Mouse (Mus musculus): ENCODE data around the gene Mylk. TPM values are rescaled to one million over a fixed set of nuclear protein-coding genes. Genes with fewer than 3 reads are reported as not detected.

Gene Mylk
- polyA plus RNA-seq, 1 experiment from 2014 or later = 5.5 TPM

DNA sequence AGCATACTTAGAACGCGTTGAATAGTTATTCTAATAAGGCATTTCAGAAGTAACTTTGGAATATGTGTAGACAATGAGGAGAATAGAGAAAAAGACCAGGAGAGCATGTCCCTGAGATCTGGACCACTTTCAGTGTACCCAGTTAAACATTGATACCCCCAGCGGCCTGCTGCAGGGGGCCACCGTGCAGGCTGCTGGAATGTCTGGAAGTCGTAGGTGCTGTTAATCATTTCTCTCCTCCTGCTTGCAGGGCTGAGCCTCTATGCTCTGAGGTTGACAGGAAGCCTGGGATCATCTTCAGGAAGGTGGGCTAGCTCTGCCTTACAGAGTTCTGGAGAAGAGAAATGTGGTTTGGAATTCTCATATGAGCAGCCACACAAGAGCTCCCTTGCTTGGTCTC, 112.6 kb downstream of the Mylk start:
- no peak overlapping the region for H3K27ac ChIP-seq
- 94% methylated on average over 5 of the region's 5 CpGs for WGBS
- H3K4me1 ChIP-seq = no peaks in the 10 kb centered on the region; the same call in 1 of the 2 replicates
- ATAC-seq (ENCODE audit: low FRiP score) = no peak
- H3K9me3 ChIP-seq = no peaks in the 10 kb centered on the region
- H3K4me3 ChIP-seq (replicated peaks) = no peak overlapping the region
- no peak overlapping the region for H3K9ac ChIP-seq
- no peak overlapping the region for H3K4me2 ChIP-seq
- H3K27me3 ChIP-seq = no peaks in the 10 kb centered on the region
- H3K36me3 ChIP-seq (replicated peaks) = no peaks in the 10 kb centered on the region

DNA sequence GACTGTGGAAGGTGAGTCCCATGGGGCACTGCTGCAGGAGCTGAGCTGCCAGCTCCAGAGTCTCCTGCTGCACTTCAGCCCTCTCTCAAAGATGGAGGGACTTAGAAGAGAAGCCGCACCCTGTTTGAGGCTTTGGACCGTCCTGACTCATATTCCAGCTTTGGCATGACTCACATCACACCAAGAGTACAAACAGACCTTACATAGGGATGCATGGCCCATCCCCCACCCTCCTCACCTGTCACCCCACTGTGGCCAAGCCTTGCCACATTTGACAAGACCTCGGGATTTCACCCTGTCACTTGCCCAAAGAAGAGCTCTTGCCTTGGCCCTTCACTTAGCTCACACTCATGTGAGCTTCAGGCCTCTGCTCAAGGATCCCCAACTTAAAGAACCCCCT, 115.8 kb downstream of the Mylk start:
- H3K9ac ChIP-seq = no peak overlapping the region
- H3K27me3 ChIP-seq = no peaks in the 10 kb centered on the region
- H3K9me3 ChIP-seq = no peaks in the 10 kb centered on the region
- no peak overlapping the region for H3K4me3 ChIP-seq (replicated peaks)
- H3K36me3 ChIP-seq (replicated peaks) = no peaks in the 10 kb centered on the region
- no peak overlapping the region for H3K4me2 ChIP-seq
- no peak for ATAC-seq (ENCODE audit: low FRiP score)
- no peak overlapping the region for H3K27ac ChIP-seq
- no peaks in the 10 kb centered on the region for H3K4me1 ChIP-seq
- WGBS = 94% methylated on average over 3 of the region's 3 CpGs

DNA sequence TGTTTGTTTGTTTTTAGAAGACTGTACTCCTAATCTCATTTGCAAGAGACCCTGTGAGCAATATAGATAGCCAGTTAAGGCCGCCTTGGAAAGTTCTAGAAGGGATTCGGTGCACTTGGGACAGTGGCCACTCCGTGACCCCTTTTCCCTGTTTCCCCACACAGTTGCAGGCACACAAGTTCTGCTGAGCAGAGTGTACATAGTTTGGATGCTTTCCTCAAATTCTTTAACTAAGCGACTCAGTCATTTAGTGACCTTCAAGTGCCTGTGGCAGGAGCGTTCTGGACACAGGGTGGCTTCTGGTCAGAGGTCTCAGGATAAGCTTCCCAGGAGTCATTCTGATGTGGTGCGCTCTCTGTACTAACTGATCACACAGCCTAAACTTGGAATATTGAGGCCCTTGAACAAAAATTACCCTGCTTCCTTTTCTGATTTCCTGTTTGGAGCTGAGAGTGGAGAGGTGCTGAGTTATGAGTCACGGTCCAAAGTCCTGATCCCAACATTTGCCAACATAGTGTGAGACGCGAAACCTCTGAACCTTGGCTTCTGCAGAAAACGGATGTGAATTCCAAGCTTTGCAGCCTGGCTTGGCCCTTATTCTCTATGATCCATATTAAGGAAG, 116.8 kb downstream of the Mylk start:
- no peaks in the 10 kb centered on the region for H3K27me3 ChIP-seq
- ATAC-seq (ENCODE audit: low FRiP score) = no peak
- H3K9me3 ChIP-seq = no peaks in the 10 kb centered on the region
- H3K27ac ChIP-seq = no peak overlapping the region
- no peak overlapping the region for H3K4me2 ChIP-seq
- H3K4me1 ChIP-seq = no peaks in the 10 kb centered on the region
- no peak overlapping the region for H3K4me3 ChIP-seq (replicated peaks)
- no peak overlapping the region for H3K9ac ChIP-seq
- H3K36me3 ChIP-seq (replicated peaks) = no peaks in the 10 kb centered on the region
- WGBS = 88% methylated on average over 10 of the region's 10 CpGs

DNA sequence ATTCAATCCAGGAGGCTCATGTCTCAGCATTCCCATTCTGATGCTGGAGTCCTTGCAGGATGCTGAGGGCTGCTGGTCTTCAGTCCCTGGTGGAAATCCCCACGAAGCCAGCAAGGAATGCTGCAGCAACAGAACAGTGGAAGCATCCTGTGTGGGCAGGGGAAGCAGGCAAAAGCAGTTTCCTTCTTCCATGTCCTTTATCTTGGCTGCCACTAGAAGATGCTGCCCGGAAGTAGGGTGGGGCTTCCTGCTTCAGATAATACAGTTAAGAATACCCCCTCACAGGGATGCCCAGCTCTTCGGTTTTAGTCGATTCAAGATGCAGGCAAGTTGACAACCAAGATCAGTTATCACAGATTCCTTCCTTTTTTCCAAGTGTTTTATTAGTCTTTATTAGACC, 120.4 kb downstream of the Mylk start:
- Histone ChIP-seq H3K4me2 (no peak overlapping the region), H3K27me3 (no peaks in the 10 kb centered on the region), H3K9me3 (no peaks in the 10 kb centered on the region), H3K27ac (no peak overlapping the region), H3K4me1 (peaks cover 7% of the 10 kb centered on the region; the same call in 1 of the 2 replicates), H3K4me3 (replicated peaks) (no peak overlapping the region), H3K36me3 (replicated peaks) (no peaks in the 10 kb centered on the region), H3K9ac (no peak overlapping the region)
- WGBS = 83% methylated on average over 4 of the region's 4 CpGs
- no peak for ATAC-seq (ENCODE audit: low FRiP score)

DNA sequence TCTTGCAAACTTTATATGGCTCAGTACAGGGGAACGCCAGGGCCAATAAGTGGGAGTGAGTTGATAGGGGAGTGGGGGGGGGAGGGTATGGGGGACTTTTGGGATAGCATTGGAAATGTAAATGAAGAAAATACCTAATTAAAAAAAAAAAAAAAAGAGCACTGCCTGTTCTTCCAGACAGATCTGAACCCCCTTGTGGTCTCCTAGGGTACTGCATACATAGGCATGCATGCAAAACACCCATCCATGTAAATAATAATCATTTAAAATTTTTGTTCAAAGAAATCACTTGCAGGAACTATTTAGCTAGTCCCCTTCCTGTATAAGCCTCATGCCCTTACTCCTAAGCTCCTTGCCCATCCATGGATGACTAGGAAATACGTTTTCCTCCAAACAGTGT, 122.2 kb downstream of the Mylk start:
- Histone ChIP-seq H3K27ac (no peak overlapping the region), H3K4me2 (no peak overlapping the region), H3K4me1 (peaks cover 7% of the 10 kb centered on the region; the same call in 1 of the 2 replicates), H3K9me3 (no peaks in the 10 kb centered on the region), H3K27me3 (no peaks in the 10 kb centered on the region), H3K36me3 (replicated peaks) (no peaks in the 10 kb centered on the region), H3K4me3 (replicated peaks) (no peak overlapping the region), H3K9ac (no peak overlapping the region)
- no peak for ATAC-seq (ENCODE audit: low FRiP score)
- WGBS = 93% methylated on average over 2 of the region's 2 CpGs

DNA sequence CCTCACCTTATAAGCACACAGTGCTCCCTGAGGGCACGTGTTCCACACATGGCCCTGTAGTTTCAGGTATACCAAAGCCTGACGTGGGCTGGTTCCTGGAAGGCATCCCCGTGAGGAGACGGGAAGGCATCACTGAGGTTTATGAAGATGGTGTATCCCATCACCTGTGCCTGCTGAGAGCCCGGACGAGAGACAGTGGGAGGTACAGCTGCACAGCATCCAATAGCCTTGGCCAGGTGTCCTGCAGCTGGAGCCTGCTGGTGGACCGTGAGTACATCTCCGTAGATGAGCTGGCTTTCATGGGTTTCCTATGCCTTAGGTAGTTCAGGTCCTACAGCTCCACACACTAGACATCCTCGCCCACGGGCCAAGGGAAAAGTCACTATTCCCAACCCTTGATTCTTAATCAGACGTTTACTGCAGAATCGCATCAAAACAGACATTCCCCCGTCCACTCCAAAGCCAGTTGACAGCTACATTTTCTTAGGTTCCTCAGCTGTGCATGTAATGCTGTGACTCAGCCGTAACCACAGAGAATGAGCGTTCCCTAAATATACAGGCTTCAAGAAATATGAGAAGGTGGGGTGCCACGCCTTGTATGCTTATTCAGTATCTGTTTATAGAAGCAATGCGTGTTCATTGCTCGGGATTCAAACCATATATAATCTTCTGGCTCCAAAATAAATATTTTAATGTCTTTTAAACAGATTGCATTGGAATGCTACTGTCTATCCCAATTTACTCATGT, 135.2 kb downstream of the Mylk start:
- no peaks in the 10 kb centered on the region for H3K27me3 ChIP-seq
- H3K27ac ChIP-seq = no peak overlapping the region
- H3K4me2 ChIP-seq = no peak overlapping the region
- H3K36me3 ChIP-seq (replicated peaks) = no peaks in the 10 kb centered on the region
- H3K9ac ChIP-seq = no peak overlapping the region
- H3K4me1 ChIP-seq = no peaks in the 10 kb centered on the region
- ATAC-seq (ENCODE audit: low FRiP score) = no peak
- whole genome bisulfite sequencing = 92% methylated on average over 18 of the region's 18 CpGs
- no peaks in the 10 kb centered on the region for H3K9me3 ChIP-seq
- H3K4me3 ChIP-seq (replicated peaks) = no peak overlapping the region

DNA sequence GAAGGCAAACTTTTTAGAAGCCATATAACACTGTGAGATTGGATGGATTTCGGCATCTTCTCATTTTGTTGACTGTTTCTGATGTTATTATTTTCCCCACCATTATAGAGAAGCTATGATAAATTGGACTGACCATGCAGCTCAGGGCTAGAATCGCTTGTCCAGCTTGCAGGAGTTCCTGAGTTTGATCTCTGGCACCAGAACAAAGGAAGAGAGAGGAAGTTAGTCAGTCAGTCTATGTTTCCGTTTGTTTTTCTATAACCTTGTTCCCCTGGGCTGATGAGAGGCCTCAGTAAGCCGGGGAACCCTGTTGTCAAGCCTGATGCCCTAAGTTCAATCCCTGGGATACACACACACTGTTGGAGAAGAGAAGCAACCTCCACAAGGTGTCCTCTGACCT, 135.8 kb downstream of the Mylk start:
- Histone ChIP-seq H3K4me3 (replicated peaks) (no peak overlapping the region), H3K27me3 (no peaks in the 10 kb centered on the region), H3K36me3 (replicated peaks) (no peaks in the 10 kb centered on the region), H3K27ac (no peak overlapping the region), H3K4me2 (no peak overlapping the region), H3K9me3 (no peaks in the 10 kb centered on the region), H3K4me1 (no peaks in the 10 kb centered on the region), H3K9ac (no peak overlapping the region)
- no peak for ATAC-seq (ENCODE audit: low FRiP score)
- 83% methylated on average over 4 of the region's 4 CpGs for WGBS

DNA sequence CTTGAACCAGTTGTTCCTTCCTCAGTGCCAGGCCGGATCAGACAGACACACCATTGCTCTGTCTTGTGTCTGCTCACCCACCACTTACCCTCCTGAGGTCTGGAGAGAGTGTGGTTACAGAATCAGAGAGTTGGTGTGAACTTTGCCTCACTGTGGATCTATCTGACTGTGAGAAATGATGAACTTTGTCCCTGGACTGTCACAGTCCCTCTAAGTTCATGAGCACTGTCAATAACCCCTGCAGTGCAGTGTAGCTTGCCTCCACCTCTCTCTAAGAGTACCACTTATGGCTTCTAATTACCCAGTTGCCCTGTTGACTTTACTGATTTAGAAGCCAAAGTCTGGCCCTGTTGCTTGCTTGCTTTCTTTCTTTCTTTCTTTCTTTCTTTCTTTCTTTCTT, 142.0 kb downstream of the Mylk start:
- no peak overlapping the region for H3K9ac ChIP-seq
- H3K9me3 ChIP-seq = no peaks in the 10 kb centered on the region
- no peaks in the 10 kb centered on the region for H3K27me3 ChIP-seq
- H3K4me3 ChIP-seq (replicated peaks) = no peak overlapping the region
- WGBS = 88% methylated on average over 1 of the region's 1 CpGs
- H3K4me1 ChIP-seq = no peaks in the 10 kb centered on the region
- H3K36me3 ChIP-seq (replicated peaks) = no peaks in the 10 kb centered on the region
- H3K4me2 ChIP-seq = no peak overlapping the region
- no peak for ATAC-seq (ENCODE audit: low FRiP score)
- H3K27ac ChIP-seq = no peak overlapping the region

DNA sequence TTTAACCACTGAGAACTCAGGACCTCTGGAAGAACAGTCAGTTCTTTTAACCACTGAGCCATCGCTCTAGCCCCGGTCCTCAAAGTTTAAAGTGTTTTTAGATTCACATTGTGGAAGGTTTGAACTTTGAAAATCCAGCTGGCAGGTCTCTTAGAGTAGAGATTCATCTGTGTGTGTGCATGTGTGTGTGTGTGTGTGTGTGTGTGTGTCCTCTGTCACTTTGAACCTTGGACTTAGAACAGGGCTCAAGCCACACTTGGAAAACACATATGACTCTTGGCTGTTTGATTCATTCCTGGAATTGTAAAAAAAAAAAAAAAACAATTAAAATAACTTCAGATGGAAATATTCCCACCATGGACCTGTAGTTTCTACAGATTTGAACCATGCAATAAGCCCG, 149.0 kb downstream of the Mylk start:
- no peak overlapping the region for H3K4me2 ChIP-seq
- no peak overlapping the region for H3K4me3 ChIP-seq (replicated peaks)
- no peak for ATAC-seq (ENCODE audit: low FRiP score)
- H3K9ac ChIP-seq = no peak overlapping the region
- 0 out of 2 replicates have a peak, but pooled peaks cover under 1% of the 10 kb centered on the region for H3K4me1 ChIP-seq
- H3K27me3 ChIP-seq = no peaks in the 10 kb centered on the region
- no peak overlapping the region for H3K27ac ChIP-seq
- WGBS = 88% methylated on average over 3 of the region's 3 CpGs
- no peaks in the 10 kb centered on the region for H3K9me3 ChIP-seq
- H3K36me3 ChIP-seq (replicated peaks) = no peaks in the 10 kb centered on the region

DNA sequence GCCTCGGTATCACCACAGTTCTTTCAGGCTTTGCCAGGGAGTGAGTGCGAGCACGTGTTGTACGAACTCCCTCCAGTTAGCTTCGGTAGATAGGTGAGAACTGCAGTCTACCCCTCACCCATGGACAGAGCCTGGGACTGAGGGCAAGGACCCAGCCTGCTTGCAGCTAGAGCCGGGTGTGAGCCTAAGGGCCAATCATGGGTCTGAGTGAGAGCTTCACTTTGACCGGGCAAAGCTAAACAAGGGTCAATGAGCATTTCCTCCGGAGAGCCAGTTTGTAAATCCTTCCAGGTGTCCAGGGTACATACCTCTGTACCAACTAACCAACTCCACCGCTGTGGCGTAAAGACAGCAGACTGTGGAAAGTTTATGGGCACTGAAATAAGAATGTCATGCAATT, 150.9 kb downstream of the Mylk start:
- no peak overlapping the region for H3K27ac ChIP-seq
- no peak overlapping the region for H3K4me3 ChIP-seq (replicated peaks)
- H3K4me1 ChIP-seq = peaks cover 19% of the 10 kb centered on the region
- no peaks in the 10 kb centered on the region for H3K9me3 ChIP-seq
- H3K27me3 ChIP-seq = no peaks in the 10 kb centered on the region
- WGBS = 95% methylated on average over 10 of the region's 10 CpGs
- no peak for ATAC-seq (ENCODE audit: low FRiP score)
- H3K9ac ChIP-seq = no peak overlapping the region
- H3K36me3 ChIP-seq (replicated peaks) = no peaks in the 10 kb centered on the region
- no peak overlapping the region for H3K4me2 ChIP-seq

DNA sequence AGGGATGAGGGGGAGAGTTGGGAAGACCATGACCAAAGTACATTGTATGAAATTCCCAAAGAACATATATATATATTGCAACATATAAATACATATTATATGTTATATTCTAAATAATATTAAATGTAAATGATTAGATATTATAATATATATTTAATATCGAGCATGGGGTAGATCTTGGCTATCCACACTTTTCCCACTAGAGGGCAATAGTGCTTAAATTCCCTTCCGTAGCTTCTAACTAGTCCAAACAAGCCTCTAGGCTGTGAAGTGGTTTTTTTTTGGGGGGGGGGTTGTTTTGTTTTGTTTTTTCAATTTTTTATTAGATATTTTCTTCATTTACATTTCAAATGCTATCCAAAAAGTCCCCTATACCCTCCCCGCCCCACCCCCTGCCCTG, 152.0 kb downstream of the Mylk start:
- Histone ChIP-seq H3K4me1 (peaks cover 19% of the 10 kb centered on the region), H3K4me2 (no peak overlapping the region), H3K9me3 (no peaks in the 10 kb centered on the region), H3K9ac (no peak overlapping the region), H3K27me3 (no peaks in the 10 kb centered on the region), H3K36me3 (replicated peaks) (no peaks in the 10 kb centered on the region), H3K4me3 (replicated peaks) (no peak overlapping the region), H3K27ac (no peak overlapping the region)
- no peak for ATAC-seq (ENCODE audit: low FRiP score)
- 78% methylated on average over 3 of the region's 3 CpGs for WGBS

DNA sequence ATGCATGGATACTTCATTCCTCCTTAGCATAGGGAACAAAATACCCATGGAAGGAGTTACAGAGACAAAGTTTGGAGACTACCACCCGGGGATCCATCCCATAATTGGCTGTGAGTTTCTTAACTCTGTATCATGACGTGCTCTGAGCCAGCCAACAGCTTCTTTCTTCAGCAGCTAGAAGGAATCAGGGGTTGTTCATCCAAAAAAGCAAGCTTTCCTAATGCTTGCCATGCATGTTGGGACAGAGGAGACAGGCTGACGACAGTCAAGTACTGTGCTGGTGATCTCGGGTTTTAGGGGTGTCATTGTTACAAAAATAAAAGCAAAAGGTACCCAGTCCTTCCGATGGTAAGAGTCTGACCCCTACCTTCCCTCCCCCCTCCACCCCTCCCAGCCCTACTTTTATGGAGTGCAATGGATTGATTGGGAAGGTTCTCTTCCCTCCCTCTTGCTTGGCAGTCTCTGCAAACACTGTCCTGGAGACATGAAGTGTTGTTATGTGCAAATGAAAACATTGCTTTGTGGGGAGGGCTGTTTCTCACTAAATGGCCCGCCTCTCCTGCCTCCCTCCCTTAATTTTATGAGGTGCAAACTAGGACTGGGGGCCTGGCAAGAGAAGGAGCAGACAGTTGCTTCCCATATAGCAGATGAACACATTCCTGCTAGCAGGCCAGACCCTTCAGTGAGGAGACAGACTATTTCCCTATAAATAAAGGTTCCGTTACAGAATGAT, 153.2 kb downstream of the Mylk start:
- H3K27me3 ChIP-seq = no peaks in the 10 kb centered on the region
- no peaks in the 10 kb centered on the region for H3K9me3 ChIP-seq
- no peak for ATAC-seq (ENCODE audit: low FRiP score)
- H3K27ac ChIP-seq = no peak overlapping the region
- H3K4me3 ChIP-seq (replicated peaks) = no peak overlapping the region
- H3K4me1 ChIP-seq = peaks cover 19% of the 10 kb centered on the region
- H3K9ac ChIP-seq = no peak overlapping the region
- no peaks in the 10 kb centered on the region for H3K36me3 ChIP-seq (replicated peaks)
- 85% methylated on average over 7 of the region's 7 CpGs for WGBS
- no peak overlapping the region for H3K4me2 ChIP-seq

All from forebrain, embryonic 12.5 days (tissue).